Mouse (Mus musculus): ENCODE data around the gene Tmbim6. TPM values are rescaled to one million over a fixed set of nuclear protein-coding genes. Genes with fewer than 3 reads are reported as not detected.

Gene Tmbim6
- polyA plus RNA-seq, 1 experiment from 2014 or later, result 1,126 TPM

GRCm38 (mm10) chr15:99430394-99430793 is 37.7 kb downstream of the Tmbim6 start:
- no peak overlapping the region for H3K9ac ChIP-seq (ENCODE audit: low read depth, low read length)
- no peak for TF ChIP-seq CTCF (IDR thresholded peaks at IDR 0.05; ENCODE audit: low read depth)
- no peak for ATAC-seq
- H3K4me3 ChIP-seq (ENCODE audit: low read depth, low read length), result no peak overlapping the region
- H3K27me3 ChIP-seq (replicated peaks; ENCODE audit: control insufficient read depth, insufficient read depth, low read length), result no peaks in the 10 kb centered on the region
- no peaks in the 10 kb centered on the region for H3K4me1 ChIP-seq (replicated peaks; ENCODE audit: control insufficient read depth, insufficient read depth, low read length)
- 75% methylated on average over 8 of the region's 8 CpGs for WGBS
- H3K9me3 ChIP-seq (ENCODE audit: control insufficient read depth), result no peaks in the 10 kb centered on the region
- peaks cover 19% of the 10 kb centered on the region; the same call in 1 of the 2 replicates for H3K36me3 ChIP-seq (ENCODE audit: control insufficient read depth, insufficient read depth)
- no peak overlapping the region for H3K4me2 ChIP-seq (replicated peaks; ENCODE audit: low read depth)
- no peak overlapping the region for H3K27ac ChIP-seq (ENCODE audit: low read depth, low read length)

- no peak for ATAC-seq
- H3K9me3 ChIP-seq (ENCODE audit: control insufficient read depth), result no peaks in the 10 kb centered on the region
- no peak overlapping the region for H3K4me3 ChIP-seq (ENCODE audit: low read depth, low read length)
- peaks cover 19% of the 10 kb centered on the region; the same call in 1 of the 2 replicates for H3K36me3 ChIP-seq (ENCODE audit: control insufficient read depth, insufficient read depth)
- H3K27me3 ChIP-seq (replicated peaks; ENCODE audit: control insufficient read depth, insufficient read depth, low read length), result no peaks in the 10 kb centered on the region
- no peaks in the 10 kb centered on the region for H3K4me1 ChIP-seq (replicated peaks; ENCODE audit: control insufficient read depth, insufficient read depth, low read length)
- H3K9ac ChIP-seq (ENCODE audit: low read depth, low read length), result no peak overlapping the region
- WGBS, result 91% methylated on average over 10 of the region's 10 CpGs
- no peak overlapping the region for H3K27ac ChIP-seq (ENCODE audit: low read depth, low read length)
- H3K4me2 ChIP-seq (replicated peaks; ENCODE audit: low read depth), result no peak overlapping the region
- TF ChIP-seq CTCF (IDR thresholded peaks at IDR 0.05; ENCODE audit: low read depth), result no peak
Observed at GRCm38 (mm10) chr15:99431063-99431462, 38.4 kb downstream of the Tmbim6 start.

GRCm38 (mm10) chr15:99431504-99431903 is 38.8 kb downstream of the Tmbim6 start:
- no peak overlapping the region for H3K4me3 ChIP-seq (ENCODE audit: low read depth, low read length)
- no peak overlapping the region for H3K4me2 ChIP-seq (replicated peaks; ENCODE audit: low read depth)
- H3K4me1 ChIP-seq (replicated peaks; ENCODE audit: control insufficient read depth, insufficient read depth, low read length), result no peaks in the 10 kb centered on the region
- H3K27me3 ChIP-seq (replicated peaks; ENCODE audit: control insufficient read depth, insufficient read depth, low read length), result no peaks in the 10 kb centered on the region
- H3K27ac ChIP-seq (ENCODE audit: low read depth, low read length), result no peak overlapping the region; the same call in 1 of the 2 replicates
- TF ChIP-seq CTCF (IDR thresholded peaks at IDR 0.05; ENCODE audit: low read depth), result no peak
- H3K9ac ChIP-seq (ENCODE audit: low read depth, low read length), result no peak overlapping the region
- H3K9me3 ChIP-seq (ENCODE audit: control insufficient read depth), result no peaks in the 10 kb centered on the region
- H3K36me3 ChIP-seq (ENCODE audit: control insufficient read depth, insufficient read depth), result peaks cover 19% of the 10 kb centered on the region; the same call in 1 of the 2 replicates
- ATAC-seq, result no peak
- WGBS, result 80% methylated on average over 7 of the region's 7 CpGs

GRCm38 (mm10) chr15:99431967-99432366 is 39.3 kb downstream of the Tmbim6 start:
- Histone ChIP-seq H3K27ac (ENCODE audit: low read depth, low read length) (no peak overlapping the region), H3K9ac (ENCODE audit: low read depth, low read length) (no peak overlapping the region), H3K9me3 (ENCODE audit: control insufficient read depth) (no peaks in the 10 kb centered on the region), H3K4me3 (ENCODE audit: low read depth, low read length) (no peak overlapping the region), H3K4me2 (replicated peaks; ENCODE audit: low read depth) (no peak overlapping the region), H3K27me3 (replicated peaks; ENCODE audit: control insufficient read depth, insufficient read depth, low read length) (no peaks in the 10 kb centered on the region), H3K4me1 (replicated peaks; ENCODE audit: control insufficient read depth, insufficient read depth, low read length) (no peaks in the 10 kb centered on the region), H3K36me3 (ENCODE audit: control insufficient read depth, insufficient read depth) (peaks cover 19% of the 10 kb centered on the region; the same call in 1 of the 2 replicates)
- 76% methylated on average over 8 of the region's 8 CpGs for WGBS
- no peak for ATAC-seq
- no peak for TF ChIP-seq CTCF (IDR thresholded peaks at IDR 0.05; ENCODE audit: low read depth)

- Histone ChIP-seq H3K4me1 (replicated peaks; ENCODE audit: control insufficient read depth, insufficient read depth, low read length) (no peaks in the 10 kb centered on the region), H3K9ac (ENCODE audit: low read depth, low read length) (no peak overlapping the region)
Observed at GRCm38 (mm10) chr15:99433081-99433718, 40.5 kb downstream of the Tmbim6 start.

GRCm38 (mm10) chr15:99433913-99434312 is 41.2 kb downstream of the Tmbim6 start:
- H3K4me3 ChIP-seq (ENCODE audit: low read depth, low read length), result no peak overlapping the region
- no peak for TF ChIP-seq CTCF (IDR thresholded peaks at IDR 0.05; ENCODE audit: low read depth)
- H3K27ac ChIP-seq (ENCODE audit: low read depth, low read length), result no peak overlapping the region
- H3K27me3 ChIP-seq (replicated peaks; ENCODE audit: control insufficient read depth, insufficient read depth, low read length), result no peaks in the 10 kb centered on the region
- WGBS, result 60% methylated on average over 12 of the region's 12 CpGs
- H3K9ac ChIP-seq (ENCODE audit: low read depth, low read length), result no peak overlapping the region
- H3K4me2 ChIP-seq (replicated peaks; ENCODE audit: low read depth), result no peak overlapping the region
- no peaks in the 10 kb centered on the region for H3K9me3 ChIP-seq (ENCODE audit: control insufficient read depth)
- H3K4me1 ChIP-seq (replicated peaks; ENCODE audit: control insufficient read depth, insufficient read depth, low read length), result peaks cover 2% of the 10 kb centered on the region; the same call in 1 of the 2 replicates
- no peak for ATAC-seq
- peaks cover 7% of the 10 kb centered on the region; the same call in 1 of the 2 replicates for H3K36me3 ChIP-seq (ENCODE audit: control insufficient read depth, insufficient read depth)

More at GRCm38 (mm10) chr15:99433081-99433718, 40.5 kb downstream of the Tmbim6 start:
- Histone ChIP-seq H3K36me3 (ENCODE audit: control insufficient read depth, insufficient read depth) (peaks cover 7% of the 10 kb centered on the region; the same call in 1 of the 2 replicates), H3K27ac (ENCODE audit: low read depth, low read length) (no peak overlapping the region), H3K4me2 (replicated peaks; ENCODE audit: low read depth) (no peak overlapping the region), H3K9me3 (ENCODE audit: control insufficient read depth) (no peaks in the 10 kb centered on the region), H3K4me3 (ENCODE audit: low read depth, low read length) (no peak overlapping the region), H3K27me3 (replicated peaks; ENCODE audit: control insufficient read depth, insufficient read depth, low read length) (no peaks in the 10 kb centered on the region)
- no peak for ATAC-seq
- 87% methylated on average over 16 of the region's 16 CpGs for WGBS
- TF ChIP-seq CTCF (IDR thresholded peaks at IDR 0.05; ENCODE audit: low read depth), result no peak
